Mouse (Mus musculus): ENCODE data around the gene Gkn1. TPM values are rescaled to one million over a fixed set of nuclear protein-coding genes. Genes with fewer than 3 reads are reported as not detected.

The Gkn1 gene
- total RNA-seq (2021): not detected
- long read RNA-seq, experiment 1: 0 reads
- long read RNA-seq, experiment 2: 0 reads

GRCm38 (mm10) chr6:87350829-87351228 is at the start of gene Gkn1:
TSS of gene Gkn1 (minus strand) at chr6:87350942.
- DNase-seq: no peak

DNA sequence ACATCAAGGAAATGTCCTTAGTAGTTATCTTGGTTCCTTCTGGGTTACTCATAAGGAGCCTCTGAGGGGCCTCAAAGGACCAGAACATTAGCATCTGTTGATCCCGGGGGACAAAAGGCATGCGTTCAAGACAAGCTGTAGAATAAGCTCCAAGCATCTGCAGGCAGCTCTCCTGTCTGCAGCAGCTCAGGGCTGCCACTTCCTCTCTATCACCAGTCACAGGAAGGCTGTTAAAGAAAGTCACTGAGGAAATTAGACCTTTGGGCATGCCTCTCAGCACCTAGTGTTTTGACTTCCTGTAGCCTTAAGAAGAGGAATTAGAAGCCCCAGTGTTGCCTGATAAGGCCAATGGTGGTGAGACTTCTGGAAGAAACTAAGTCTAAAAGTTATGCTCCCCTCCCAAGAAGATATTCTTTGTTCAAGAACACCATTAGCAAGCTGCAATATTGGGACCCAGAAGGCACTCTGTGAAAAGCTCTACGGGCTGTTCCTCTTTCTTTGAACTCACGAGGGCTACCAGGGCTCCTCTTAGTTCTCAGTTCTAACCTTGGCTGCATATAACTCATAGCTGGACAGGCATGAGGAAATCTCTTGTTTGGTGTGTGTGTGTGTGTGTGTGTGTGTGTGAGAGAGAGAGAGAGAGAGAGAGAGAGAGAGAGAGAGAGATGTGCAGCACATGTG is 49.3 kb upstream of the Gkn1 start:
- DNase-seq: no peak

GRCm38 (mm10) chr6:87399137-87399536 is 48.4 kb upstream of the Gkn1 start:
- DNase-seq: peak; percentile 51 to 87

DNA sequence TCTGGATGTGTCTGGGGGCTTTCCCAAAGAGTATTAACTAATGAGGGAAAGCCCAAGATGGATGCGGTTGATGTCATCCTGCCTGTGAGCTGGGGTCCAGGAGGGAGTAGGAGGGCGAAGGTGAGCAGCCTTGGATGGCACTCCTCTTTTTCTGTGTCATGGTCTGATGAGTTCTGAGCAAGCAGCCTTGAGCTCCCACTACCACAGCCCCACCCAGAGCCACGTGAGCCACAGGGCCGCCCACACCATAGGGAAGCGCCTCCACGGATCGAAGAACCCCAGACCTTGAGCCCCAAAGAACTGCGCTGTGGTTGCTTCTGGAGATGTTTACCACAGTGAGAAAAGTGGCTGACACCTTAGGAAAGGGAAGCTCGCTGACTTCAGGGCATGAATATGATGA is 44.0 kb upstream of the Gkn1 start:
- DNase-seq: no peak

DNA sequence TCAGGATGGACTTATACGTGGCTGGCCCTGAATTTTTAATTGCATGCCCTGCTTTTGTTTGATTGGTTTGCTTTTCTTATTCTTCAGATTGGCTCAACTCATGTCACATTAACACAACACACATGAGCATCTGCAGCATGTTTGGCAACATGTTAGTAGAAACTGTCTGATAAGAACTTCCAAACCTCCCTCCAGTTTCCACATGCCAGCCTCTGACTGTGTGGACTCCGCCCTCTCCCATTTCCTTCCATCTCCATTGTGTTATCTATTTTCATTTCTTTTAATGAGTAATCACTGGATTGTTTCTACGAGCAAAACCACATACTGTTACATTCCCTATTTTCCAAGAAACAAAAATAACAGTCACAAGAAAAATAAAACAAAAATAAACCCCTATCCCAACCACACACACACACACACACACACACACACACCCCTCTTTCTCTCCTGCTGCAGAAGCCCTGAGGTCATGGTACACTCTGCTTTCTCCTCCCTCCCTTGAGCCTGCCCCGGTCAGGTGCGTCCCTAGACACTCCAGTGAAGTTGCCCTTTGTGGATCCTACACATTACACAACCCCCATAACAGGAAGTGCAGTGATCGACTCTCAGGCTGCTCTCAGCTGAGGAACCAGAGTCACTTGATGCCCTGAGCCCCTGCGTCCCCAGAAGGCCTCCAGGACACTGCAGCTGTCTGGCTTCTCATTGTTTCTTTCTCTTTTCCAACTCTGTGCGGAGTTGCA is 42.9 kb upstream of the Gkn1 start:
- DNase-seq: no peak

DNA sequence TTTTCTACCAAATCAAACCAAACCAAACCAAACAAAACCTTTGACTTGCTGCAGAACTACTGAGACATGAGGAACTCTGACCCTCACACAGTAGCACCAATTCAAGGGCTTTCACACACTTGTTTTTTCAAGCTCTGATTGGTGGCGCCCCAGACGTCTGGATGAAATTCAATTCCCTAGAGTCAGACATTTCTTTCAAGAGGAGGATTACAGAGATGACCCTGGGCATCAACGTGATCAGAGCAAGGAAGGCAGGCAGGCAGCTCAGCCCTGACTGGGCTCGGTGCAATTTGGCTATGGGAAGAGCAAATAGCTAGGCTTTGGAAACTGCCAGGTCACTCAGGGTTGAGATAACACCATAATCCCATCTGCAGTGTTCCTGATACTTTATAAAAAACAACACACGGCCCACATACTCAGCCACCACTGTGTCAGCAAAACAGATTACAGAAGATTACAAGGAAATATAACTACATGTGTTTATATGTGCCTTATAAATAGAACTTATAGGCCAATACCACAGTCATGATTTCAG is 38.8 kb upstream of the Gkn1 start:
- DNase-seq: no peak

GRCm38 (mm10) chr6:87388877-87389276 is 38.1 kb upstream of the Gkn1 start, which contains the start of gene Gkn3:
TSS of gene Gkn3 (minus strand) at chr6:87388935.
- DNase-seq: no peak

DNA sequence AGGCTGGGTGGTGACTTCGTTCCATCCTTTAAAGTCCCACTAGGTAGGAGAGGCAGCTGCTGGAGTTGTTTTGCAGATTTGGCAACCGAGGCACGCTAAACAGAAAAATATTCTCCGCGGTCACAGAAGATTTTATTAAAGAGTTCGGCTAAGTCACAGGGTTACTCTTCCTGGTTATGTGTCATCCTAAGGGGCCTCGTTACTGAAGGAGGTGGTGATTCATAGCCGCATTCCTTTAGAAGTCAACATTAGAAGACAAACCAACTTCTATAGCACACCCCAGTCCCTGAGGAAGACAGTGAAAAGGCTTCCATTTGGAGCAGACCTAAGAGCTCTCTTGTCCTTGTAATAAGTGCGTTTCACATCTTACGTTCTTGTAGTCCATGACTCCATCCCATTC is 35.9 kb upstream of the Gkn1 start:
- no peak for DNase-seq

- DNase-seq: peak; percentile 52 to 82
Measured at GRCm38 (mm10) chr6:87386203-87386602, 35.5 kb upstream of the Gkn1 start.

- no peak for DNase-seq
Measured at GRCm38 (mm10) chr6:87384761-87385160, 34.0 kb upstream of the Gkn1 start.

DNA sequence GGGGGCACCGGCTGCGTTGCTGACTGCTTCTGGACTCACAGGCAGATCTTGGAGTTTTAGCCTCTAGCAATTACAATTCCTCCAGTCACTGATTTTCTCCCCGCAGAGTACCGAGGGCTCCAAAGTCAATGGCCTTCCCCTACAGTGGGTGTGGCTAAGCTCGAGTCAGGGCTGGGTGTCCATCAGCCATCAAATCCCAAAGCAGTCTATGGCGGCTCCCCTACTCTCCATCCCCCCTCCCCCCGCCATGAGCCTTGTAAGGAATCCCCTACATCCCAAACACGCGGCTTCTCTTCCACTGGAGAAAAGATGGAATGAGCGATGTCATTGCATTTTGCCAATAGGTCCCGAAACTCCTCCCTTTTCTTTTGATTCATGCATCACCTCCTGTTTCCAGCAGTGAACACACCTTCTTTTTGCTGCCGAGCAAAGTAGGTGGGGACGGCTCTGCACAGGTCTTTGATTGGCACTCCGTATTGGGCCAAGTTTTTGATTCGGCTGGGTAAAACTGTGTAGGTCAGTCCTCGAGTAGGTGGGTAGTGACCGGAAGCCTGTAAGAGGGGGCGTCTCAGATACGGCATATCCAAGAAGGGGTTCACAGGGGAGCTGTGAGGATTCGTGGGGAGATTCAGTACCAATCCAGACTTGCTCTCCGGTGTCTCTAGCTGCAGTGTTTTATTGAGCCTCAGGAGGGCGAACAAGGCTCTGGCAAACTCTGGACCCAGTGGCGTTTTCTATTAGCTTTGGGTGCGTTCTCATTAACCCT is 33.4 kb upstream of the Gkn1 start:
- DNase-seq: peak in 1 of 2 experiments; percentile 36

GRCm38 (mm10) chr6:87373057-87373456 is 22.3 kb upstream of the Gkn1 start, which contains the start of gene Gkn2:
TSS of gene Gkn2 (plus strand) at chr6:87373357.
- DNase-seq: no peak

- no peak for DNase-seq
Measured at GRCm38 (mm10) chr6:87369223-87369622, 18.5 kb upstream of the Gkn1 start.

GRCm38 (mm10) chr6:87354441-87354840 is 3.7 kb upstream of the Gkn1 start:
- DNase-seq: peak in 1 of 2 experiments; percentile 15

- no peak for DNase-seq
Measured at GRCm38 (mm10) chr6:87335935-87336295, 14.8 kb downstream of the Gkn1 start.

DNA sequence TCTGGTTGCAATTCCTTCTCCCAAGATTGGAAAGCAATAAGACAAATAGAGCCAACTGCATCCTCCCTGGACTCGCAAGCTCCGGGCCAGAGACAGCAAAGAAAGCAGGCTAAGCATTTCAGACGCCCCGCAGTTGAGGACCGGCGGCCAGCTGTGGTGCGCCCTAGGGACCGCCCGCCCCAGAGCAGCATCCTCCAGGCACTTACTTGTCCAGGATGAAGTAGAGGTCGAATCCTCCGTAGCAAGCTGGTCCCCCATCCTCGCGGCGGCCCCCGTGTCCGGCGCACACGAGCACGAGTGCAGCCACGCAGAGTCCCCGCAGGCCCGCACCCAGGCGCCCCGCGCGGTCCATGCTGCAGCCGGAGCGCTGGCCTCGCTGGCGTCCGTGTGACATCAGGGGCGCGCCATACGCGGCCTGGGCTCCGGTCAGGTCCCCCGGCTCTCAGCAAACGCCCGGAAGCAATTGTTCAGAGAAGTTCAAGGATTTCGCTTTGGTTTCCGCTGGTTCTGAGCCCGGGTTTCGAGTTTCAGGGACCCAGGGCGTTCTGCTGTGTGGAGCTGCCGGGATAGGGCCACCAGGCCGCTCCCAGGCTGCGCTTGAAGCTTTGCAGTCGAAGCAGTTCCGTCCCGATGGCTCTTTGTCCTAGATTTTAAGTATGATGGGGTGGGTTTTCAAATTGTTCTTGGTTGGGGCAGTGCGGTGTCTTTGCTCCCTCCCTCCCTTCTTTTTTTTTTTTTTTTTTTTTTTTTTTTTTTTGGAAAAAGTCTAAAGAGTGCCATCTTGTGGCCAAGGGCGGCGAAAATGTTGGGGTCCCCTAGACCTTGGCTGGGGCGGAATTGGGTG is 15.4 kb downstream of the Gkn1 start, which contains the start of gene Antxr1:
TSS of gene Antxr1 (minus strand) at position 731 of the 844 bp plus-strand sequence.
- DNase-seq: peak; percentile 49 to 71

DNA sequence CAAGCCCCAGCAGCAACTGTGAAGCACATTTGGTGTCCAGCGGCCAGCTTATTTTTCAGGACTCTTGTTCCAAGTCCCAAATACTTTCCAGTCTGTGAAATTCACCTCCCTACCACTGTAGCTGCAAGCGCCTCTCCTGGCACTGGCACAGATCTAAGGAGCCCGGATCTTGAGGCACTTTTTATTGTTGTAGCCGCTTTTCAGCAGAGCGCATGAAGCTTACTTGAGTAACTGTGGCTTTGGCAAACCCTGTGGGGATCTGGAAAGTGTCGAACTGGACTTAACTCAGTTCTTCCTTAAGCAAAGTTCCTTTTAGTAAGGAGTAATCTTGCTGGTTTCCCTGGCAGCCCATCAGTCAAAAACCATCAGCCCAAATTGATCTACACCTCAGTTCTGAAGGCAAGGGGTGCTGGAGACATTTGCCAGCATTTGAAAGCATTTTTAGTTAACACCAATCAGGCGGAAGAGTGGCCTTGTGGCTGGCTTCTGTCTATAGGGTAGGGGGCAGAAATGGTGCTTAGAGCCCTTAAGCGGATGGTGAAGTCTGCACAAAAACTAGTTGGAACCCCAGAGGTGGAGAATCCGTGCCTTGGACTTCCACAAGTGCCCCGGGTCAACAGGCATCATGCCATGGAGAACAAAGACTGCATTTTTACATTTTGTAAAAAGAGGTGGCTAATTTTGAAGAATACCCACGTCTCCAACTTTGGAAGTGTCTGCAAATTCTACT is 16.2 kb downstream of the Gkn1 start:
- peak; percentile 18 to 57 for DNase-seq

DNA sequence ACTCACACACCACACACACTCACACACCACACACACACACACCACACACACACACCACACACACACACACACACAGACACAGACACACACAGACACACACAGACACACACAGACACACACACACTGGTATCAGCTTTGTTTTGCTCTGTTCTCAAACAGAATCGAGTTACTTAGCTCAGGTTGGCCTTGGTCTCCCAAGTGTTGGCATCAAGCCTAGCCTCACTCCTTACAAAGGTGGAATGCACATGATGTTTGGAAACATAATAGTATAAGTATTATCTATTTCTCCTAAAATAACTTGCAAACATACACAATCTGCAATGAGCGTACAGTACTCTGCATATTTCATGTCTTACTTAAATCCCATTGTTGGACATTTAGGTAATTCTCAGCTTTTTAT is 18.4 kb downstream of the Gkn1 start:
- no peak for DNase-seq

DNA sequence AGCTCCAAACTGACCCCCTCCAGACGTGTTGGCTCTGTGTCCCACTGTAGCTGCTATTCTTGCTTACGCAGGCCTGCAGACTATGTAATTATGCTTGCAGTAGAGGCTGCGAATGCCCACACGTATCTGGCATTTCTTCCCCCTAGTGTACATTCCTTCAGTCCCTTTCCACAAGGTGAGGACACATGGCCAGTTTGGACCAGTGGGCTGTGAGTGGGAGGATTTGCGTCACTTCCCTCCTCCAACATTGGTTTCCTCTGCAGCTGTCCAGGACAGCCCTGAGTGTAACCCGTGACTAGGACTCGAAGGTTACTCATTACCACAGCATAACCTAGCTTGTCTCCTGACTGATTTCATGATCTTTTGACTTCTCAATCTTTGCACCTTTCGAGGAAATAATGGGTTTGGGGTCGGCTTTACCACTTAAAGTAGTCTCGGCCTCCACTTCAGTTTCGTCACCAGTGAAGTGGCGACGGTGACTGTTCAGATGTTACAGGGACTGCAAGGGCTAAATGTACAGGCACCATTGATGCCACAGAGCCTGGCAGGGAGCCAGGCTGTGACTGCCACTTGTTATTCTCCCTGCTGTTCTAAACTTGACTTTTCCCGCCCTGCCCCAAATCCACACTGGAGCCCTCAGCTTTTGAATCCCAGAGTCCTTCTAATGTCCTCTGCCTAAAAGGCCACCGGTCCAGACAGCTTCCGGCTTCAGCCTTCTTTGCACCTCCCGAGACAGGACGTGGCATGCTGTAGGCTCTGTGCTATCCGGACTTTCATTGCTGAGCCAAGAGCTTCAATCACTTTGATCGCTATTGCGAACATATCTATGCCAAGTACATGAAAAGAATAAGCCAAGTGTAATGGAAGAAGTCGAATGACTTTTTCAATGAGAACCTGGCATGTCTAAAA is 22.2 kb downstream of the Gkn1 start:
- DNase-seq: no peak

- no peak for DNase-seq
Measured at GRCm38 (mm10) chr6:87326932-87327331, 23.8 kb downstream of the Gkn1 start.
